Mouse (Mus musculus) WW6 (cell line): Measurements from ENCODE around the gene Arhgef10l.

ENCODE experiments used
- DNase-seq: peaks from one replicate; pipeline ENCODE4 v3.0.0-alpha.2; 2013; ENCODE audit warnings: low read depth, low spot score

Arhgef10l gene

GRCm38 (mm10) chr4:140661406-140662022 is 4.3 kb downstream of the Arhgef10l start:
- DNase-seq, result no peak

- DNase-seq, result no peak
Observed at GRCm38 (mm10) chr4:140657681-140658575, 7.9 kb downstream of the Arhgef10l start.

GRCm38 (mm10) chr4:140656529-140656928 is 9.3 kb downstream of the Arhgef10l start:
- no peak for DNase-seq

GRCm38 (mm10) chr4:140654798-140655197 is 11.0 kb downstream of the Arhgef10l start:
- no peak for DNase-seq

GRCm38 (mm10) chr4:140653835-140654583 is 11.8 kb downstream of the Arhgef10l start:
- DNase-seq, result no peak

GRCm38 (mm10) chr4:140649731-140650130 is 16.1 kb downstream of the Arhgef10l start:
- DNase-seq, result no peak

GRCm38 (mm10) chr4:140649207-140649591 is 16.6 kb downstream of the Arhgef10l start:
- DNase-seq, result no peak

GRCm38 (mm10) chr4:140648443-140649206 is 17.2 kb downstream of the Arhgef10l start:
- no peak for DNase-seq

GRCm38 (mm10) chr4:140647711-140648421 is 17.9 kb downstream of the Arhgef10l start:
- DNase-seq, result no peak

GRCm38 (mm10) chr4:140645638-140646037 is 20.2 kb downstream of the Arhgef10l start:
- DNase-seq, result no peak

GRCm38 (mm10) chr4:140644701-140645100 is 21.1 kb downstream of the Arhgef10l start:
- no peak for DNase-seq

- DNase-seq, result no peak
Observed at GRCm38 (mm10) chr4:140644276-140644675, 21.5 kb downstream of the Arhgef10l start.

- no peak for DNase-seq
Observed at GRCm38 (mm10) chr4:140642378-140642777, 23.4 kb downstream of the Arhgef10l start.

- no peak for DNase-seq
Observed at GRCm38 (mm10) chr4:140641414-140641918, 24.3 kb downstream of the Arhgef10l start.

- no peak for DNase-seq
Observed at GRCm38 (mm10) chr4:140640668-140641067, 25.1 kb downstream of the Arhgef10l start.

GRCm38 (mm10) chr4:140640242-140640523 is 25.6 kb downstream of the Arhgef10l start:
- no peak for DNase-seq

- peak; percentile 82 for DNase-seq
Observed at GRCm38 (mm10) chr4:140639431-140640241, 26.2 kb downstream of the Arhgef10l start.

GRCm38 (mm10) chr4:140638591-140638990 is 27.2 kb downstream of the Arhgef10l start:
- DNase-seq, result no peak

- no peak for DNase-seq
Observed at GRCm38 (mm10) chr4:140637269-140637668, 28.5 kb downstream of the Arhgef10l start.
